Mouse (Mus musculus) lung, adult 2 months (tissue): Measurements from ENCODE around the gene Serpinb1a. TPM values are rescaled to one million over a fixed set of nuclear protein-coding genes. Genes with fewer than 3 reads are reported as not detected.
"Not testable (repeated sequence)": the region's sequence is repeated elsewhere in the genome, so short reads cannot be mapped to it uniquely, and the experiment has no call there.

Experiments
- DNase-seq: peaks from one replicate; pipeline ENCODE4 v3.0.0; 2022
- H3K4me1 ChIP-seq: fragments of 200-500 bp; 2 replicates; pipeline ENCODE4 v1.6.1; 2011; ENCODE audit warnings: low read length; ENCODE audit not compliant: control insufficient read depth, insufficient read depth
- H3K4me3 ChIP-seq: fragments of 200-500 bp; replicated peaks from 2 replicates; pipeline ENCODE3; 2011; ENCODE audit warnings: low read depth, mild to moderate bottlenecking, control low read depth, low read length; ENCODE audit errors: extremely low read depth
- CTCF ChIP-seq: fragments of 200-500 bp; IDR thresholded peaks from 2 replicates; pipeline ENCODE4 v1.5.1; 2011; ENCODE audit warnings: mild to moderate bottlenecking, low read length, control low read depth; ENCODE audit not compliant: insufficient read depth
- POLR2A ChIP-seq: fragments of 200-500 bp; IDR thresholded peaks from 2 replicates; pipeline ENCODE4 v1.6.1; 2011; ENCODE audit warnings: low read depth, mild to moderate bottlenecking, control low read depth, low read length, borderline replicate concordance; ENCODE audit errors: extremely low read depth
- WGBS: fragments of 180-500 bp; shearing (Covaris S2); methylation state at CpG from one replicate; pipeline ENCODE4 v1.1.7; 2018; 5-methylcytosine and 5-hydroxymethylcytosine counted together
- polyA plus RNA-seq: library from polyadenylated mRNA; depleted of rRNA; stranded (reverse); fragments of >200 nt; gene quantifications from 2 replicates; pipeline ENCODE4 v1.2.3, GENCODE M21; 2012; rRNA removed

The Serpinb1a gene
- 5.6 and 14.9 TPM in 2 replicates for polyA plus RNA-seq

GRCm38 (mm10) chr13:32850668-32851404 lies at the start of gene Serpinb1a:
Gene Serpinb1a (minus strand): TSS chr13:32851185.
- Histone ChIP-seq H3K4me1 (peaks cover 14% of the 10 kb centered on the region), H3K4me3 (peak within 1 kb of the TSS; percentile 61)
- TF ChIP-seq POLR2A (peak; percentile 64; the same call in 1 of the 2 replicates), CTCF (no peak)
- WGBS, result 28% methylated on average over 10 of the region's 10 CpGs
- peak; percentile 60 for DNase-seq

- Histone ChIP-seq H3K4me1 (no peaks in the 10 kb centered on the region), H3K4me3 (no peak overlapping the region)
- 13% methylated on average over 2 of the region's 2 CpGs for WGBS
- DNase-seq, result peak; percentile 47
- TF ChIP-seq POLR2A (no peak), CTCF (peak; percentile 71)
These were observed 49.7 kb upstream of the Serpinb1a start for GRCm38 (mm10) chr13:32900639-32901038.

GRCm38 (mm10) chr13:32899114-32899513 lies 48.1 kb upstream of the Serpinb1a start:
- H3K4me3 ChIP-seq, H3K4me1 ChIP-seq, DNase-seq: not testable (repeated sequence)
- 68% methylated on average over 2 of the region's 2 CpGs for WGBS

GRCm38 (mm10) chr13:32898111-32898510 lies 47.1 kb upstream of the Serpinb1a start, which contains the start of gene Serpinb1c:
Gene Serpinb1c (minus strand): TSS chr13:32898211.
- WGBS, result 80% methylated on average over 2 of the region's 2 CpGs
- no peak for DNase-seq

GRCm38 (mm10) chr13:32896931-32897330 lies 45.9 kb upstream of the Serpinb1a start:
- 69% methylated on average over 4 of the region's 4 CpGs for WGBS
- no peaks in the 10 kb centered on the region for H3K4me1 ChIP-seq
- DNase-seq, result no peak
- H3K4me3 ChIP-seq, result no peak overlapping the region
- no peak for TF ChIP-seq POLR2A
- no peak for TF ChIP-seq CTCF

More at GRCm38 (mm10) chr13:32898111-32898510, 47.1 kb upstream of the Serpinb1a start, which contains the start of gene Serpinb1c:
- no peak for TF ChIP-seq POLR2A
- no peak for TF ChIP-seq CTCF
- Histone ChIP-seq H3K4me1 (no peaks in the 10 kb centered on the region), H3K4me3 (no peak within 1 kb of the TSS)

GRCm38 (mm10) chr13:32884755-32885154 lies 33.8 kb upstream of the Serpinb1a start:
- DNase-seq, result no peak
- Histone ChIP-seq H3K4me1 (no peaks in the 10 kb centered on the region), H3K4me3 (no peak overlapping the region)
- TF ChIP-seq POLR2A, result no peak
- TF ChIP-seq CTCF, result no peak

GRCm38 (mm10) chr13:32873862-32874261 lies 22.9 kb upstream of the Serpinb1a start:
- WGBS, result 55% methylated on average over 1 of the region's 1 CpGs
- H3K4me3 ChIP-seq, result no peak overlapping the region
- H3K4me1 ChIP-seq, result no peaks in the 10 kb centered on the region
- no peak for DNase-seq
- no peak for TF ChIP-seq POLR2A
- no peak for TF ChIP-seq CTCF

GRCm38 (mm10) chr13:32868843-32869242 lies 17.9 kb upstream of the Serpinb1a start:
- no peak for TF ChIP-seq CTCF
- TF ChIP-seq POLR2A, result no peak
- DNase-seq, result no peak
- Histone ChIP-seq H3K4me3 (no peak overlapping the region), H3K4me1 (no peaks in the 10 kb centered on the region)
- 57% methylated on average over 5 of the region's 5 CpGs for WGBS

GRCm38 (mm10) chr13:32868233-32868632 lies 17.2 kb upstream of the Serpinb1a start:
- DNase-seq, result not testable (repeated sequence)

GRCm38 (mm10) chr13:32867030-32867429 lies 16.0 kb upstream of the Serpinb1a start:
- WGBS, result 59% methylated on average over 2 of the region's 2 CpGs
- TF ChIP-seq CTCF (no peak), POLR2A (no peak)
- no peak overlapping the region for H3K4me3 ChIP-seq
- H3K4me1 ChIP-seq, result no peaks in the 10 kb centered on the region
- DNase-seq, result no peak

More at GRCm38 (mm10) chr13:32868233-32868632, 17.2 kb upstream of the Serpinb1a start:
- WGBS, result 75% methylated on average over 4 of the region's 4 CpGs
- not testable (repeated sequence) for H3K4me3 ChIP-seq, H3K4me1 ChIP-seq
